Mouse (Mus musculus) G1E (cell line): ENCODE results near the gene Trarg1. TPM values are rescaled to one million over a fixed set of nuclear protein-coding genes. Genes with fewer than 3 reads are reported as not detected.

Source experiments
- ATAC-seq: 2 replicates; pipeline ENCODE4 v1.8.0; 2016; ENCODE audit warnings: mild to moderate bottlenecking; ENCODE audit not compliant: insufficient number of reproducible peaks, poor library complexity, low FRiP score, severe bottlenecking; ENCODE audit errors: extremely low read depth
- DNase-seq: peaks from one replicate; pipeline ENCODE4 v3.0.0; 2012; ENCODE audit warnings: low spot score
- H3K27me3 ChIP-seq: 2 replicates; pipeline ENCODE4 v1.6.1; 2012; ENCODE audit warnings: mild to moderate bottlenecking, low read length, inconsistent platforms; ENCODE audit not compliant: insufficient read depth
- H3K36me3 ChIP-seq: replicated peaks from 2 replicates; pipeline ENCODE3; 2012; ENCODE audit warnings: mild to moderate bottlenecking, inconsistent platforms
- H3K4me1 ChIP-seq: 2 replicates; pipeline ENCODE4 v1.6.1; 2012; ENCODE audit warnings: low read depth, low read length, inconsistent platforms, mixed read lengths; ENCODE audit not compliant: insufficient read depth
- H3K4me3 ChIP-seq: 2 replicates; pipeline ENCODE4 v1.5.1; 2012; ENCODE audit warnings: low read depth, mild to moderate bottlenecking, inconsistent platforms, low read length, moderate library complexity, mixed read lengths
- H3K9me3 ChIP-seq: replicated peaks from 2 replicates; pipeline ENCODE4 v1.6.1; 2012; ENCODE audit warnings: inconsistent platforms
- CTCF ChIP-seq: IDR thresholded peaks from 2 replicates; pipeline ENCODE4 v1.5.1; 2012; ENCODE audit warnings: low read depth, low read length, inconsistent platforms, mixed read lengths
- GATA1 ChIP-seq: IDR thresholded peaks from 2 replicates; pipeline ENCODE4 v1.6.1; 2012; ENCODE audit warnings: borderline replicate concordance, low read length, inconsistent platforms, mixed read lengths
- GATA2 ChIP-seq: IDR thresholded peaks from 2 replicates; pipeline ENCODE4 v1.6.1; 2012; ENCODE audit warnings: low read depth, low read length, inconsistent platforms, borderline replicate concordance
- POLR2AphosphoS5 ChIP-seq: IDR thresholded peaks from 2 replicates; pipeline ENCODE4 v1.6.1; 2012; ENCODE audit warnings: low read depth, low read length, inconsistent platforms; ENCODE audit not compliant: insufficient replicate concordance
- TAL1 ChIP-seq: conservative IDR thresholded peaks from 2 replicates; pipeline ENCODE4 v1.6.1; 2012; ENCODE audit warnings: low read depth, low read length, inconsistent platforms, mixed read lengths
- polyA plus RNA-seq: library from polyadenylated mRNA; stranded (reverse); fragments of >175 nt; gene quantifications from 2 replicates; pipeline ENCODE4 v1.2.3, GENCODE M21; 2012
- total RNA-seq, 2 experiments: library from RNA; stranded (forward) in 1 of 2; stranded (reverse) in 1 of 2; fragments of 200-1000 nt in 1 of 2; fragments of >200 nt in 1 of 2; fragmentation: Nextera tagmentation in 1 of 2; gene quantifications; 2 replicates each; pipeline ENCODE4 v1.2.3; 2014 to 2017

The Trarg1 gene
- total and polyA plus RNA-seq, 3 experiments = 0.16 TPM; not detected in 2

- Histone ChIP-seq H3K4me3 (no peak overlapping the region), H3K4me1 (no peaks in the 10 kb centered on the region), H3K9me3 (no peaks in the 10 kb centered on the region), H3K27me3 (no peaks in the 10 kb centered on the region), H3K36me3 (peaks cover 85% of the 10 kb centered on the region)
- ATAC-seq (no peak), DNase-seq (no peak)
- no peak for TF ChIP-seq GATA2
- TF ChIP-seq POLR2AphosphoS5 = no peak
- TF ChIP-seq TAL1 = no peak
- no peak for TF ChIP-seq GATA1
- no peak for TF ChIP-seq CTCF
Measured at GRCm38 (mm10) chr11:76742511-76742910, 62.9 kb downstream of the Trarg1 start.

- H3K9me3 ChIP-seq = no peaks in the 10 kb centered on the region
- H3K27me3 ChIP-seq = no peaks in the 10 kb centered on the region
- no peaks in the 10 kb centered on the region for H3K4me1 ChIP-seq
- H3K36me3 ChIP-seq = peaks cover 90% of the 10 kb centered on the region
- H3K4me3 ChIP-seq = no peak overlapping the region
- no peak for DNase-seq
- TF ChIP-seq CTCF (no peak), GATA2 (no peak), GATA1 (no peak), POLR2AphosphoS5 (no peak), TAL1 (no peak)
- no peak for ATAC-seq
Measured at GRCm38 (mm10) chr11:76744550-76744949, 64.9 kb downstream of the Trarg1 start.

- Histone ChIP-seq H3K4me3 (no peak overlapping the region), H3K9me3 (no peaks in the 10 kb centered on the region), H3K36me3 (peaks cover 92% of the 10 kb centered on the region), H3K4me1 (no peaks in the 10 kb centered on the region), H3K27me3 (no peaks in the 10 kb centered on the region)
- TF ChIP-seq GATA2 (no peak), GATA1 (no peak)
- ATAC-seq (no peak), DNase-seq (no peak)
Measured at GRCm38 (mm10) chr11:76745921-76746320, 66.3 kb downstream of the Trarg1 start.

Other genes starting within 250 kb of the Trarg1 start
- gene Abr, start 57.5 kb upstream of the Trarg1 start, total RNA-seq (2014; fragmentation: Nextera tagmentation) = not detected in 2 replicates
- 0.35 and 0.82 TPM in 2 replicates for gene Abr, start 57.5 kb upstream of the Trarg1 start, total RNA-seq (2017)
- gene Abr, start 57.5 kb upstream of the Trarg1 start, polyA plus RNA-seq = not detected in 2 replicates
- gene Bhlha9, start 7.3 kb upstream of the Trarg1 start, total RNA-seq (2014; fragmentation: Nextera tagmentation) = not detected in 2 replicates
- gene Bhlha9, start 7.3 kb upstream of the Trarg1 start, total RNA-seq (2017) = not detected in 2 replicates
- gene Bhlha9, start 7.3 kb upstream of the Trarg1 start, polyA plus RNA-seq = not detected in 2 replicates
- gene Gosr1, start 83.8 kb downstream of the Trarg1 start, total RNA-seq (2014; fragmentation: Nextera tagmentation) = 39.1 and 52.7 TPM in 2 replicates
- gene Gosr1, start 83.8 kb downstream of the Trarg1 start, total RNA-seq (2017) = 39.0 and 41.9 TPM in 2 replicates
- gene Gosr1, start 83.8 kb downstream of the Trarg1 start, polyA plus RNA-seq = 1.4 and 2.7 TPM in 2 replicates
- gene Cpd, start 167.2 kb downstream of the Trarg1 start, total RNA-seq (2014; fragmentation: Nextera tagmentation) = 421 and 456 TPM in 2 replicates
- 152 and 167 TPM in 2 replicates for gene Cpd, start 167.2 kb downstream of the Trarg1 start, total RNA-seq (2017)
- 49.7 and 52.1 TPM in 2 replicates for gene Cpd, start 167.2 kb downstream of the Trarg1 start, polyA plus RNA-seq
- not detected in 2 replicates for gene Tmigd1, start 222.4 kb downstream of the Trarg1 start, total RNA-seq (2014; fragmentation: Nextera tagmentation)
- 0.38 TPM in 1 of 2 replicates, not detected in the other for gene Tmigd1, start 222.4 kb downstream of the Trarg1 start, total RNA-seq (2017)
- not detected in 2 replicates for gene Tmigd1, start 222.4 kb downstream of the Trarg1 start, polyA plus RNA-seq
- 150 and 173 TPM in 2 replicates for gene Blmh, start 245.0 kb downstream of the Trarg1 start, total RNA-seq (2014; fragmentation: Nextera tagmentation)
- gene Blmh, start 245.0 kb downstream of the Trarg1 start, total RNA-seq (2017) = 304 and 320 TPM in 2 replicates
- 22.7 and 23.4 TPM in 2 replicates for gene Blmh, start 245.0 kb downstream of the Trarg1 start, polyA plus RNA-seq